In genomic region chr1:141954323-141954867, GRCm38 (mm10) we compare ENCODE assay signal across 25 mouse cellular contexts.
"Had no signal": no experiment of that assay in that cellular context is flagged by ENCODE, and none has a peak within 500 bp of the region (broad histone marks: within the 10 kb centered on the region; RNA-seq: fewer than 3 reads in every experiment).

No protein-coding gene starts in this region.

- DNase-seq: gastrocnemius, adult 2 months; gastrocnemius, postnatal 10 days; gastrocnemius, postnatal 25 days; heart, adult 18-20 months; heart, postnatal 10 days; heart, postnatal 4 days; kidney, adult 18-20 months; kidney, adult 8-10 months; kidney, postnatal 10 days; kidney, postnatal 25 days; kidney, postnatal 4 days; liver had no signal

- H3K4me3 ChIP-seq: gastrocnemius, adult 2 months; heart, embryonic 10.5 days; heart, embryonic 12.5 days; hindbrain, embryonic 10.5 days; hindbrain, embryonic 12.5 days; intestine, embryonic 15.5 days; layer of hippocampus, adult 2 months; left cerebral cortex, adult 2 months; limb, embryonic 10.5 days; limb, embryonic 12.5 days had no signal

- H3K27me3 ChIP-seq: heart, embryonic 12.5 days; hindbrain, embryonic 12.5 days; intestine, embryonic 15.5 days; limb, embryonic 12.5 days had no signal

- H3K27ac ChIP-seq: gastrocnemius, adult 2 months; heart, embryonic 10.5 days; hindbrain, embryonic 10.5 days; hindbrain, embryonic 12.5 days; intestine, embryonic 15.5 days; layer of hippocampus, adult 2 months; left cerebral cortex, adult 2 months; limb, embryonic 10.5 days; limb, embryonic 12.5 days had no signal

- H3K4me1 ChIP-seq: heart, embryonic 10.5 days; heart, embryonic 12.5 days; hindbrain, embryonic 10.5 days; hindbrain, embryonic 12.5 days; intestine, embryonic 15.5 days; limb, embryonic 10.5 days; limb, embryonic 12.5 days had no signal

- H3K4me2 ChIP-seq: heart, embryonic 12.5 days; hindbrain, embryonic 12.5 days; intestine, embryonic 15.5 days; limb, embryonic 12.5 days; liver, embryonic 11.5 days had no signal

- ATAC-seq: hindbrain, embryonic 16.5 days; inflammation-experienced regulatory T-cells, adult 6 months; intestine, embryonic 15.5 days; intestine, postnatal 0 days had no signal

- H3K9me3 ChIP-seq: heart, embryonic 10.5 days; heart, embryonic 12.5 days; hindbrain, embryonic 10.5 days; hindbrain, embryonic 12.5 days; intestine, embryonic 15.5 days; limb, embryonic 10.5 days; limb, embryonic 12.5 days had no signal

- H3K36me3 ChIP-seq: heart, embryonic 10.5 days; heart, embryonic 12.5 days; hindbrain, embryonic 10.5 days; hindbrain, embryonic 12.5 days; intestine, embryonic 15.5 days; limb, embryonic 10.5 days; limb, embryonic 12.5 days had no signal

- H3K9ac ChIP-seq: heart, embryonic 12.5 days; hindbrain, embryonic 12.5 days; intestine, embryonic 15.5 days; limb, embryonic 12.5 days had no signal
